Mouse (Mus musculus) heart, adult 11 months (tissue): ENCODE data around the gene Efhd2.

ENCODE experiments used
- DNase-seq: peaks from one replicate; pipeline ENCODE4 v3.0.0; 2022

Gene Efhd2

DNA sequence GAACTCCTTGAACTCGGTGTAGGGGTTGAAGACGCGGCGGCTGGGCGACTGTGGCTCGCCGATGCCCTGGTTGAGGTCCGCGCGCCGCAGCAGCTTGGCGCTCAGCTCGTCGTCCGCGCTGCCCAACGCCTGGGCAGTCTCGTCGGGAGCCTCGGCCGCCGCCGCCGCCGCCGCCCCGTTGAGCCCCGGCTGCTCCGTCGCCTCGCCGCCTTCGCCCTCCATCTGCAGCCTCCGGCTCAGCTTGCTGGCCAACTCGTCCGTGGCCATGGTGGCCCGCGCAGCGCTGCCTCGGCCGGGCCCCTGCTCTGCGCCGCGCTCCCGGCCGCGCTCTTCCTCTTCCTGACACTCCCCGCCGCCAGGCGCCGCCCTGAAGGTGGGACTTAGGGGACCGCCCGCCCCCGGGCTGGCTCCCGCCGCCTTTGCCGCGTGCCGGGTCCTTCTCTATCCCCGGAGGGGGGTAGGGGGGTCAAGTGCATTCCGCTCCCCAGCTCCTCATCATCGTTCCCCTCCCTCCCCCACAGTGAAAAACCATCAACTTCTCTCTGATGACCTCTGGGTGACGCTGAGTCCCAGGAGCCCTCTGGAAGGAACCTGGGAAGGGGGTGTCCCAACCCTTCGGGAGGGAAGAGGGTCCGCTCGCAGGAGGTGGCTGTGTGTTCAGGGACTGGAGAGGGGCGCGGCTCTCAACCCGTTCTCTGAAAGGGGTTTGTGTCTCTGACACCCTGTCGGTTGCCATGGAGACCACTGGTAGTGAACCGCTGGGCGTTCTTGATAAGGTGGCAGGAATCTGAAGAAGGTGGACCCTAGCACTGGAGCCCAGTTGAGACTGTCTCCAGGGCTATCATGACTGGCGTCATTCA, at the start of gene Efhd2:
TSS of gene Efhd2 (minus strand) at position 320 of the 860 bp plus-strand sequence.
- DNase-seq = peak; percentile 99

DNA sequence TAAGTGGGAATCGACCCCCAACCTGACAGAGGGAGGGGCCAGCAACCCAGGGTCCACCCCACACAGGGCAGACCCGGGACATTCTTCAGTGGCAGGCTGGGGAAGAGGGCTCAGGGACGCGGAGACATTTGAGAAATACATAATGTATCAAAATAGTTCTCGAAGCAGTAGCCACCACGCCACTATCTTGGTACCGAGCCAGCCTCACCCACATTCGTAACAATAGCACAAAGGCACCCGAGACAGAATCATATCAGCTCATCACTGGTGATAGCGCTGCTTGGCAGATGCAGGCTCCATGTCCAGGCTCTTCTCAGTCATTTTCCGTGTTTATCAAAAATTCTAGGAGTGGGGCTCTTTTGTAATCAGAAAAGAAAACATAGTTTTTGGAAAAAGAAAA, 49.2 kb upstream of the Efhd2 start:
- no peak for DNase-seq

DNA sequence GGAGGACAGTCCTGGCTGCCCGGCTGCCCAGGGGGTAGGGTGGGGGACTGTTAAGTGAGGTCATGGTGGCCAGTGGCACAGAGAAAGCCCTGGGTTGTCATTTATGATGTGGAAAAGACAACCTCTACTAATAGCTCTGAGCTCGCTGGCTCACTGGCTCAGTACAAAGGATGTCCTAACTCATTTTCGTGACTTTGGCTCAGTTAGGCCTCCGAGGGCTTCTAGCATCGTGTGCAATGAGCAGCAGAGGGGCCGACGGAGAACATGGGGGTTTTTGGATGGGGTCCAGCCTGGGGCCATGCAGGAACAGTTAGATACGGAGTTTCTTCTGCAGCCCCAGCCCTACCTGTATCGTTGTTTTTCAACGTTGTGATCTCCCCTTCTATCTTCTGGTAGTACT, 45.7 kb upstream of the Efhd2 start:
- no peak for DNase-seq

DNA sequence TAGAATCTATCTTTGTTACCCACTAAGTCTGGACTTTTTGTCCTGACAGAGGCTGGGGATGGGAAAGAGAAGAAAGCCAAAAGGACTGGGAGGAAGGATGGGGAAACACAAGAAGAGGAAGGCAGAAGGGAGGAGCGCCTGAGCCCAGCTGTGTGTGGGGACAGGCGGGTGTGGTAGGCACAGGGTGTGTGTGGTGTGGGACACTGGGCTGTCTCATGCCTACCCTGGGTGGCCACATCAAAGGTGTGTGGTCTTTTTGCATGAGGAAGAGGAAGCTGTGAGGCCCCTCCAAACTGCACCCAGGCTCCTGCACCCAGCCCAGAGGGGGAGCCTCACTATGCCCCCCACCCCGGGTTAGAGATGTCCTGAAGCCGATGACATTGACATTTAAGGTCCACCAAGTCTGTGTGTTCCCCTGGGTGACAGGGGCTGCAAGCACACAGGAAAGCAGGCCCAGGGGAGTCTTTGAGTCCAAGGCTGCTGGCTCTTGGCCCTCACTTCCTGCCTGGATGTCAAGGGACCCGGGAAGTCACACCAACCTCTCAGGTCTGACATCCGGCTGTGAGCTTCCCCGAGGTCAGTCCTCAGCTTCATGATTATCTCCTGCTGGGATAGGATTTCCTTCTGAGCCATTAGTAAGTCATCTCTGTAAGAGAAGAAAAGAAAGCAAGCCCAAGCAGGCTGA, 43.2 kb upstream of the Efhd2 start:
- peak; percentile 95 for DNase-seq

DNA sequence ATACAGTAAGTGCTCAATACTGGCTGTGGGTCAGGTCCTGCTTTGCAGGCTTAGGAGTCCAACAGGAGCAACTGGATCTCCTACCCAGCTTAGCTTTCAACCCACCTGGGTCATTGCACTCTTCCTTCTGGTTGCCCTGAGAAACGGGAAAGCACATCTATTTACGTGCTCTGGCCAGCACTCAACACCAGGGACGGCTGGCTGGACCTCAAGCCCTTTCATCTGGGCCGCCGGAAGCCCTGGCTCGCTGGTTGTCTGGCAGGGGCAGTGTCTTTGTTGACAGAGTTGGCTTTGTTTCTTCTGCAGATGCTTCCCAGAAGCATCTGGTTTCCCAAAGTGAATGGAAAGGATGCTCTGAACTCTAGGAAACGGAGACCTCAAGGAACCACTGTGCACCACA, 39.3 kb upstream of the Efhd2 start:
- peak; percentile 98 for DNase-seq

DNA sequence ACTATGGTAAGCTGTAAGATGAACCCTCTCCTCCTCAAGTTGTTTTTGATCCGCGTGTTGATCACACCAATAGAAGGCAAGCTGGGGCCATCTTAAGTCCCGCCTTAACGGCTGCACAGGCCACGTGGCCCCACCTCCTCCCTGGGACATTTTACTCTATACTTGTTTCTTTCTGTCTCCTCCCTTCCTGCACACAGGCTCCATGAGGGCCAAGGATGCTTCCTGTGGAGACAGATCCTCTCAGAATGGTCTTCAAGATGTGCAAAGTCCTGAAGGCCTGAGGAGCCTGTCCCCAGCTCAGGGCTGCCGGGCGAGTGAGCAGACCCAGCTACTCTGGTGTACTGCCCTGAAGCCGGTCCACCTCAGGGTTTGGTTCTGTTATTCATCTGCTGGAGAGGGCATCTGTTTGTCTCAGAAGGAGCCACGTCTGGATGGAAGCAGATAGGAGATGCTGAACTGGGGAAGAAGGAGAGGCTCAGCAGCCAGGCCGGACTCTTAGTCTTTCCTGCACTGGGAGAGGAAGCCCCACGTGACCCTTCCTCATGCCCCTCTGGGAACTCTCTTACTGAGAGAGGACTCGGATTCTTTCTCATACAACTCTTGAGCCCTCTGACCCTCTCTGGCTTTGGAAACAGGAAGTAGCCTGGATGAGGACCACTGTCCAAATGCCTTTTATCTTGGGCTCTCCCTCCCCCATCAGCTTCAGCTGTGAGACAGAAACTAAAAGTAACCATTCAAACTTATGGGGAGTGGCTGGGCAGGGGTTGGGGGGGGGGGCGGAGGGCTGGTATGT, 38.7 kb upstream of the Efhd2 start:
- peak; percentile 98 for DNase-seq

DNA sequence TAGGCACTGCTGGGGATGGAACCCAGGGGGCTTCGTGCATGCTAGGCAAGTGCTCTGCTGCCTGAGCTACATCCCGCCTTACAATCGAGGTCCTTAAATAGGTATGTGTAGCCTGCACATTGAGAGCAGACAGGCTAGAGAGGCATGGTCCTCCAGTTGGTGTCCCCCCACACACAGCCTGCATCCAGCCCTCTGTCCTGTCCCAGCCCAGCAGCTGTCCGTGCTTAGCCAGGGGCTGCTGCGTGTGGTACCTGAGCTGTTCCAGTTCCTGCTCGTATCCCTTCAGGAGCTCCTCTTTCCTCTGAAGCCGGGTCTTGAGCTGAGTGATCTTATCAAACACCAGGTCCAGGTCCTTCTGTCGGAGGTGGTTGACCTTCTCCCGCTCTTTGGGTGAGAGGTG, 30.0 kb upstream of the Efhd2 start:
- DNase-seq = no peak

DNA sequence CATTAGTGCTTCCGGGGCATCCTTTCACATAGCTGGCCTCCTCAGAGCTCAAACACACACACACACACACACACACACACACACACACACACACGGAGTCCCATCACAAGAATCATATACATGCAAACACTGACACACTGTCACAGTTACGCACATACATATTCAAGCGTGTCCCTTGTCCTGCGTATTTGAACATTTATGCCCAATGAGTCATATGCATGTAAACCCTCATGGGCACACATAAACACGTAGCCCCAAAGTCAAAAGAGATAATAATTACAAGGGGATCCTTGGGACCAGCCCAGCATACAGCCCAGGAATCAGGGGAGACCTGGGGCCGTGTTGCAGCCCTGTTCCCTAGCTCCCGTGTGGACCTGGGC, 27.7 kb upstream of the Efhd2 start:
- DNase-seq = no peak

DNA sequence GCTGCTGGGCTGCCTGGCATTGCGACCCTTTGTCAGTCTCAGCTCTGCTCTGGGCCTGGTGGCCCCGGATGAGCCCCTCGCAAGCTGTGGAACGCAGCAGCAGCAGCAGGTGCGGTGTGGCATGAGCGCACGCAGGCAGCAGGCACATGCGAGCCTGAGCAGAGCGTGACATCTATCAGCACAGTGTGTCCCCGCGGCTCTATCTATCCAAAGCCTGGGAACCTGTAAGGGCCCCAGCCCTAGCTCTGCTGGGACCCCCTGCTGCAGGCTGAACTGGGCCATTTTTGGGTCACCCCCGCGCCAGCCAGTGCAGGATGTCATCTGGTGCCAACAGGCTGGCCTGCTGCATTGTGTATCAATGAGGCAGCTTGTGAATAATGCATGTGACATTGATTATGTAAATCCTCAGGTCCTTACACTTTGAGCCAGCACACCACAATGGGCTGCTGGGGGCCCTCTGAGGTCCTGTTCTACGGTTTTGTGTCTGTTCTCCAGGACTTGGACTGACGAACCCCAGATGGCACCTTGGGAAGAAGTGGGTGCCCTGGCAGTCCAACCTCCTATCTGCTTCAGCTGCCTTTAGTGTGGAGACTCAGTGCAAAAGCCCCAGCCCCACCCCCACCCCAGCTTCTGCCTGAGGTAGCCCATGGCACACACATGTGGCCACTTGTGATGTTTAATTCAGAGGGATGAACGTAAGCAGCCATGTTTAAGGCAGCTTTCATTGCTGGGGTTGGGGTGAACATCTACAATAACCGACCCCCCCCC, 27.2 kb upstream of the Efhd2 start:
- no peak for DNase-seq

DNA sequence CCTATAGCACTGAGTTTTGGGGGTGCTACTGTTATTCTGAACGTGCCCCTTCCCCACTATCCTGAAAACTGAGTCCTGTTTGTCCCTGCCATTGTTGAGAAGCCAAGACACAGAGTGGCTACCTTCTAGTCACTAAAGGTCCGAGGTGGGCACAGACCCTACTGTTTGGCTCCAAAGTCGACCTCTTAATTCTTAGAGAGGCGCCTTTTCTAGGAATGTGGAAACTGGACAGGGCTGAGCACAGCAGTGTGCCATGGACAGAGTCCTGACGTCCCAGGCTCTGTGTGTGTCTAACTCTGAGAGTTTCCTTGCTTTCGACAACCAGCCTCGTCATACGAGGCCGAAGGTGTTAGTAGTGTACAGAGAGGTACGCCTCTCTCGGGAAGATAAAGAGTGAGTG, 25.7 kb upstream of the Efhd2 start:
- no peak for DNase-seq

DNA sequence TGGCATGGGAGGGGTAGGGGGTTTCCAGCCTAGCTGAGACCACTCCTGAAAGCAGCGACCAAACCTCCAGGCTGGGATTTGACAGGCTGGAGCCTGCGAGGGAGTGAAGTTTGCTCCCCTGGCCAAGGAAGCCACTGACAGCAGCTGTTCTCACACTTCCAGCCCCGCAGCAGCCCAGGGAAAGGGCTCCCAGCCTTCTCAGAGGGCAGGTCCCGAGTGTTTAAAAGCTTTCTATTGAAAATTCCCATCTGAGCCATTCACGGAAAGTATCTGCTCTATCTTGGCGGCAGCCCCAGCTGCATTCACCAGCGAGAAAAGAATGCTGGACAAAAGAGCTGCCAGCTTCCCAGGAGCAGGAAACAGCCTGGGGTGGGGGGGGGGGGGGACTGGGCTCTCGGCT, 25.2 kb upstream of the Efhd2 start:
- peak; percentile 97 for DNase-seq

DNA sequence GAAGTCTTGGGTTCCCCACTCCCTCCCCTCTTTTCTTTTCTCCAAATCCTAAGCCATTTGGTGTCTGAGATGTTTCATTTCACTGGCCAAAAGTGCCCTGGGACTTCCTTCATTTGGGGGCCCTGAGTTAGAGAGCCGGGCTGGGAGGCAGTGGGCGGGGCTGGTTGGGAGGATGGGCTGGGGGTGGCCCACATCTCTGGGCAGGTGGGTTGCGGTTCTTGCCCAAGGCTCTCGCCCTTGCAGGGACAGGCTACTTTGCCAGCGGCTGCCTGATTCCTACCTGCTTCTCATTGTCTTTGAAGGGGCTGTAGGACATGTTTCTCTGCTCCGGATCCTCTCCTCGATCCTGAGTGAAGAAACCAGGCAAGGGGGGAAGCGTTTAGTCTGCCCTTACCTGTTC, 24.2 kb upstream of the Efhd2 start:
- peak; percentile 93 for DNase-seq

DNA sequence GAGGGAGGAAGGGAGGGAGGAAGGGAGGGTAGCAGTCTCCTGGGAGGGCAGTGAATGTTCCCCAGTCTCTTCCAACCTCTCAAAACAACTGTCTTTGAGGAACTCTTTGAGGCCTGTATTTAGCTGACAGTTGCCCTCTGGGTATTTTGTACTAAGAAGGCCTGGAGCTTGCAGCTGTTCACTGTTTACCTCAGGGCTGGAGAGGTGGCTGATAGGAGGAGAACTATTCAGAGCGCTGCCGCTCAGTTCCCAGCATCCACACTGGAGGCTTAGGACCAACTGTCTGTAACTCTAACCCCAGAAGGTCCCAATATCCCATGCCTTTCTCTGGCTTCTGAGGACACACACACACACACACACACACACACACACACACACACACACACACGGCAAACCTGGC, 23.1 kb upstream of the Efhd2 start:
- DNase-seq = no peak

DNA sequence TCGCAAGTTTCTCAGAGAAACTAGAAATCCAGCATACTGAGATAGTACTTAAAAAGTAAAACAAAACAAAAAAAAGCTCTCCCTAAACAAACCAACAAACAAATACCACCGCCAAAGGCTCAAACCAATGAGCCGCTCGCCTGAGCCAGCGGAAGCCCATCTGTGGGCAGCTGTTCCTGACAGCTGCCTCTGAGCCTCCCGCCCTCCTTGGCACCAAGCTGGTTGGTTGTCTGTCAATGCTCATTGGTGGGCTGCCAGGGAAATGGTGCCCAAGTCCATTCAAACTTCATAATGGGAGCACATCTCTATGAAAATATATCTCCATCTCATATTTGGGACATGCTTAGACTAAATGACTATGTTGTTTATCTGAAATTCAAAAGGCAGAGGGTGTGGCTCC, 22.5 kb upstream of the Efhd2 start:
- no peak for DNase-seq

DNA sequence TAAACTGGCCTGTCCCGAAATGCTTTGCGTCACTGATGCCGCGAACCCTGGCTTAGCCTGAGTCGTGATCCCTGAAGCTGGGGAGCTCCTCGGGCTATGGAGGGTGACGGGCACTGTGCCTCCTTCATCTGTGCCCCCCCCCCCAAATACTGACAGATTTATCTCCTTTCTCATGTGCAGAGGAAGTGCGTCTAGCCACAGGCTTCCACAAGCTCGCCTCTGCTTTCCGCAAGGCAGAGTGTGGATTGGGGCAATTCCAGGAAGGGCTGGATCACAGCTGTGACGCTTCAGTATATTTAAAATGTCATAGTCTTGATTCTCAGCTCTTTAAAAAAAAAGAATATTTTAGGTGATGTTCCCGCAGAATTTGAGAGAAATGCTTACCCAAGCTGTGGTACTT, 21.1 kb upstream of the Efhd2 start:
- peak; percentile 92 for DNase-seq

DNA sequence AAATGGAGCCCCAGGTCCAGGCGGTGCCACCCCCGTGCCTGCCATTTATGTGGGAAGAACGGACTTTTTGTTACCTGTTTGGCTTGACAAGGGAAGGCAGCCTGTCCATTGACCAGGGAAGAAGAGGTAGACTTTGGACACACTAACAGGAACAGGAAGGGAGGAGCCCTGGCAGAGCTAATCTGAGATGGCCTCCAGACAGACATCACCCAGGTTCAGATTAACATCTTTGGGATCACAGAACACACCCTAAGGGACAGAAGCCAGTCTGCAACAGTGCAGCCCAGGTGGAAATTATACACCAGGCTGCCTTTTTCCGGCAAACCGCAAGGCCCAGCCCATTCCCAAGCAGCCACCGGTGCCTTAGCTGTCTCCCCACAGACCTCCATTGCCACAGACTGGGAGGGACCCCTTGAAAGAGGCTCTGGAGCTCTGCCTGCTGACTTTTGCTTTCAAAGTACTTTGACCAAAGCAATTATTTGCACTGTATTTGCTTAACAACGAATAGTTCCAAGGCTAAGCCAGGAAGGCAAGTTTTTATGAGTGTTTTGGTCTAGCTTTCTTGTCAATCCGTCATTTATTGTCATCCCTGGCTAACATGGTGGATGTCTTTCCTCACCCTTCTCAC, 18.6 kb upstream of the Efhd2 start:
- DNase-seq = no peak

DNA sequence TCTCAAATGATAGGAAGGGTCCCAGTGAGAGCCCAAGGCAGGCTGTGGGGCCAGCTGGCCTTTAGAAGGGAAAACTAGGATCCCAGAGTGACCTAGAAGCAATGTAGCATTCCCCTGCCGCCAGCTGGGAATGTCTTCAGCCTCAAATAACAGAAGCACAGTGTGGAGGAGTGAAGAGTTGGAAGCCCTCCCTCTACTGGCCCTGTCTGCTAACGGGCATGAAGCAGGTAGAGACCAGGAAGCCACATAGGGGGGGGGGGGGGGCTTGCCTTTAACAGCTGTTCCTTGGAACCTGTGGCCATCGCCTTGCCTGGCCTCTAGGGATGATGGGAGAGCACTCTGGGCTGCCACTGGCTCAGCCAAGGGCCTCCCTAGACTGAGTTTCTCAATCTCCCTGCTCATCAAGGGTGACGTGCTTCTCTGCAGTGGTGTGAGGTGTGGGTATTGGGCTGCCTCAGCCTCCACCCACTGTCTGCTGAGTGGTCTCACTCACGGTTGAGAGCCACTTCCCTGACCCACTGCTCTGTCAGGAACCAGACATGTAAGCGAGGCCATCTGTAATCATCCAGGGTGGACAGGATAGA, 11.8 kb upstream of the Efhd2 start:
- DNase-seq = no peak

DNA sequence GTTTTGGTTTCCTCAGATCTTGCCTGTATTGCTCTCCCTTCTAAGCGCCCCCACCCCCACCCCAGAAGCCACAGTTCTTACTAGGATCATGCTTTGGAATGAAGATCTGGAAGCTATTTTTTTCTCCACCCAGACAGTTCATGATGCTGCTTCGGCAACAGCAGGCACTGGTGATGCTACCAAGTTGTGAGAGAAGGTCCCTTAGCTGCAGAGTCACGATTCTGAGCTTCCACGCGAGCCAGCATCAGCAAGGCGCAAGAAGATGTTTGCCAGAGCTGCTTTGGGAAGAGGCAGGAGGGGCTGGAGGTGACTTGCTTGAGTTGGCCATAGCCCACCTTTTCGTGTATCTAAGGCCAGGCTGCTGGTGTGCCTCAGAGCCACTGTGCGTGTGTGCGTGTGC, 10.7 kb upstream of the Efhd2 start:
- no peak for DNase-seq

DNA sequence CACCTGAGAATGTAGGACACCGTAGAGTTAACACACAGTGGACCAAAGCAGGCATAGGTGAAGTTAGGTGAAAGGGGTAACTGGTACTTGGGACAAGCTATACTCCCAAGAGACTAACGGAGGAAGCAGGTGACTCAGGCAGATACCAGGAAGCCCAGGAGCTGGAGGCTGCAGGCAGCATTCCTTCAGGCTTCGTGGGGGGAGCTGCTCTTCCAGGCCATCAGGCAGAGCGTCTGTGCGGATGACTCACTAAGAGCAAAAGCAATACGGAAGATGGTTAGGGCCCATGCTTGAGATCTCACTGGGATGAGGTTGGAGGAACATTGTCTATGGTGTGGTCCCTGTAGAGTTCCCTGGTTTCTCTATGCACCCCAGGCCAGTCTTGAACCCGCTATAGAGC, 8.1 kb upstream of the Efhd2 start:
- no peak for DNase-seq

DNA sequence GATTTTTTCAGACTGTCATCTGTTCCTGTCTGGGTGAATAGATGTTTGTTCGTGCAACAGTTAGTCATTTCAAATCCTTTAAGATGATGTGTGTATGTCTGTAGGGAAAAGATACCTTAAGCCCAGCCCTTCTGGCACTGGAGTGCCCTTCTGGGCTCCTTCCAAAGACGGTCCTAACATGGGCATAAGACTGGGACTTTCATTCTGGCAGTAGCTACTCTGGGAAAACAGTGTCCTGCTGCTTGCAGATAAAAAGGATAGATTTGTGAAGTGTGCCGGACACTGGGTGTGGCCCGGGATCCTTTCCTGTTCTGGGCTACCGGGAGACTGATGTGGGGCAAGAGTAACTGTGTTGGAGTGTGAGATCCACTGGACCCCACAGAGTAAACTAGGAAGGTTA, 7.2 kb upstream of the Efhd2 start:
- peak; percentile 94 for DNase-seq

DNA sequence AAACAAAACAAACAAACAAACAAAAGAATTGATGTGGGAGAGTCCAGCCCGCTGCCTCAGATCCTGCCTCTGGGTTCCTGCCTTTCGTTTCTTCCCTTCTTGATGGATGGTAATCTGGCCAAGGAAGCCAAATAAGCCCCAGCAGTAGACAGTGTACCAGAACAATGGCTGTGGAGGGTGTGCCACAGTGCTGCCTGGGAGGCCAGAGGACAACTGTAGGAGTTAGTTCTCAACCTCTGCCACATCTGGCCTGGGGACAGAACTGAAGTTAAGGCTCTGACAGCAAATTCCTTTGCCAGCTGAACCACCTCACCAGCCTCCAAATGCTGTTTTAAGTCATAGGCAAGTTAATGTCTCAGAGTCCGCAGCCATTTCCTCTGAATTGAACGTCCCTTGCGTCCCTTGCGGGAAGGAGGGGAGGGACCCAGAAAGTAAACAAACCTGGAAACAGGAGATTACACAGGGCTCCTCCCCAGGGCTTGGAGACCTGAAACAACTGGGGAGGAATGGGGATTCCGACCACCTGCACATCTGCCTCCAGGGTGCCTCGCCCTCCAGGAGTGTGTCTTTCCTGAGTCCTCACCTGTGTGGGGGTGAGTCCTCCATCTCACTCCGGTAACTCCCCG, 6.7 kb upstream of the Efhd2 start:
- peak; percentile 93 for DNase-seq

DNA sequence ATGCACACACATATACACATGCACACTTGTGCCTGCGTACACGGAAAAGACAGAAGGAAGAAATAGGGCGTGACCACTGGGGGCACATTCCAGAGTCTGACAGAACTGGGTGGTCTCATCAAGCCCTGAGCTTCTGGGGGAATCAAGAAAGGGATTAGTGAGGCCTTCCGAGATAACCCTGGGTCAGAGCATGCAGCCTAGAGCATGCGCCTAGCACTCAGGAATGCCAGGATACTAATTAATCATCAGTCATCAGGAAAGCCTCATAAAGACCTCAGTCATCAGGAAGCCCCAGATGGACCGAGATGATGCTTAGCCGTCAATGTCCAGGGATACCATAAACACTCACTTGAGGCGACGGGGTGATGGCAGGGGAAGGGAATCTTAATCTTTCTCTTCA, 5.2 kb upstream of the Efhd2 start:
- no peak for DNase-seq
